Mouse (Mus musculus) macrophage (primary cell): ENCODE measurements around the gene Mcrip2. TPM values are rescaled to one million over a fixed set of nuclear protein-coding genes. Genes with fewer than 3 reads are reported as not detected.

Experiments
- H3K27ac ChIP-seq: fragments of 350-480 bp; formaldehyde crosslinking; 2 replicates; pipeline ENCODE4 v1.9.0; 2021
- H3K36me3 ChIP-seq: fragments of 350-480 bp; formaldehyde crosslinking; 2 replicates; pipeline ENCODE4 v1.9.0; 2021; ENCODE audit errors: inconsistent target
- H3K4me3 ChIP-seq: fragments of 350-480 bp; formaldehyde crosslinking; 2 replicates; pipeline ENCODE4 v1.9.0; 2021; ENCODE audit errors: inconsistent target
- H3K79me2 ChIP-seq: fragments of 350-480 bp; formaldehyde crosslinking; 2 replicates; pipeline ENCODE4 v1.9.0; 2021; ENCODE audit errors: inconsistent target
- WGBS: methylation state at CpG from one replicate; pipeline ENCODE4 v1.1.7; 2026; ENCODE audit warnings: inconsistent platforms; ENCODE audit not compliant: missing documents; 5-methylcytosine and 5-hydroxymethylcytosine counted together
- polyA plus RNA-seq: library from polyadenylated mRNA; stranded (reverse); fragments of 250-400 nt; gene quantifications from 3 replicates; pipeline ENCODE4 v1.2.4, GENCODE M21; 2018; ENCODE audit warnings: inconsistent platforms
- total RNA-seq, 78 experiments: library from RNA; depleted of rRNA; stranded (reverse); fragments of 250-400 nt; gene quantifications; 1 replicate in 9 of 78; 2 replicates in 24 of 78; 3 replicates in 43 of 78; 4 replicates in 2 of 78; pipeline ENCODE4 v1.2.4; 2018; ENCODE audit warnings: inconsistent platforms in 56 of 78

The Mcrip2 gene
- total RNA-seq (2018; cell fraction: chromatin; rRNA removed), result 1 to 10 TPM in 12 of 26 experiments, not detected in 14; 1.5 to 9.1 (median 3.0) TPM
- total RNA-seq (2018; cell fraction: cytosol; rRNA removed), result 10 to 100 TPM in 7 of 26 experiments, 1 to 10 TPM in 19; 4.8 to 12.5 (median 8.4) TPM
- total RNA-seq (2018; cell fraction: nucleus; rRNA removed), result 1 to 10 TPM in 22 of 26 experiments, under 1 TPM in 1, not detected in 3; 0.84 to 9.2 (median 2.3) TPM
- polyA plus RNA-seq, result 5.6 to 15.2 TPM (median 7.1 TPM) in 3 replicates

GRCm38 (mm10) chr17:25868601-25869191 lies at the start of gene Mcrip2:
Mcrip2 (minus strand) TSS chr17:25868764.
- whole genome bisulfite sequencing, result 2% methylated on average over 24 of the region's 24 CpGs

GRCm38 (mm10) chr17:25918037-25918750 lies 49.6 kb upstream of the Mcrip2 start:
- Histone ChIP-seq H3K27ac (peak overlapping the region; percentile 57), H3K79me2 (peaks cover 59% of the 10 kb centered on the region), H3K4me3 (peak overlapping the region; percentile 72), H3K36me3 (no peaks in the 10 kb centered on the region; the same call in 1 of the 2 replicates)
- 95% methylated on average over 9 of the region's 9 CpGs for WGBS

More at GRCm38 (mm10) chr17:25868601-25869191, at the start of gene Mcrip2:
- H3K36me3 ChIP-seq, result no peaks in the 10 kb centered on the region
- H3K79me2 ChIP-seq, result no peaks in the 10 kb centered on the region; the same call in 1 of the 2 replicates
- H3K4me3 ChIP-seq, result peak within 1 kb of the TSS; percentile 40
- 0 out of 2 replicates have a peak within 1 kb of the TSS, but pooled peaks have one; percentile 19 for H3K27ac ChIP-seq

GRCm38 (mm10) chr17:25916931-25917647 lies 48.5 kb upstream of the Mcrip2 start:
- no peak overlapping the region for H3K4me3 ChIP-seq
- 91% methylated on average over 8 of the region's 8 CpGs for WGBS
- H3K79me2 ChIP-seq, result peaks cover 69% of the 10 kb centered on the region
- no peaks in the 10 kb centered on the region; the same call in 1 of the 2 replicates for H3K36me3 ChIP-seq
- H3K27ac ChIP-seq, result no peak overlapping the region

GRCm38 (mm10) chr17:25914295-25914694 lies 45.7 kb upstream of the Mcrip2 start:
- Histone ChIP-seq H3K36me3 (no peaks in the 10 kb centered on the region; the same call in 1 of the 2 replicates), H3K79me2 (peaks cover 97% of the 10 kb centered on the region), H3K27ac (peak overlapping the region; percentile 99), H3K4me3 (no peak overlapping the region)
- WGBS, result 52% methylated on average over 4 of the region's 4 CpGs

- WGBS, result 0% methylated on average over 1 of the region's 1 CpGs
- Histone ChIP-seq H3K4me3 (peak overlapping the region; percentile 32), H3K79me2 (peaks cover 97% of the 10 kb centered on the region), H3K36me3 (no peaks in the 10 kb centered on the region; the same call in 1 of the 2 replicates), H3K27ac (peak overlapping the region; percentile 99)
Observed at GRCm38 (mm10) chr17:25913877-25914275, 45.3 kb upstream of the Mcrip2 start.

GRCm38 (mm10) chr17:25913186-25913876 lies 44.8 kb upstream of the Mcrip2 start:
- WGBS, result 52% methylated on average over 14 of the region's 14 CpGs
- H3K36me3 ChIP-seq, result no peaks in the 10 kb centered on the region; the same call in 1 of the 2 replicates
- H3K79me2 ChIP-seq, result peaks cover 97% of the 10 kb centered on the region
- peak overlapping the region; percentile 32 for H3K4me3 ChIP-seq
- H3K27ac ChIP-seq, result peak overlapping the region; percentile 99

- Histone ChIP-seq H3K36me3 (no peaks in the 10 kb centered on the region; the same call in 1 of the 2 replicates), H3K4me3 (no peak overlapping the region; the same call in 1 of the 2 replicates), H3K79me2 (peaks cover 97% of the 10 kb centered on the region), H3K27ac (peak overlapping the region; percentile 99)
- 74% methylated on average over 4 of the region's 4 CpGs for WGBS
Observed at GRCm38 (mm10) chr17:25911816-25912215, 43.3 kb upstream of the Mcrip2 start.

GRCm38 (mm10) chr17:25907640-25908039 lies 39.1 kb upstream of the Mcrip2 start:
- Histone ChIP-seq H3K27ac (no peak overlapping the region), H3K36me3 (no peaks in the 10 kb centered on the region; the same call in 1 of the 2 replicates), H3K4me3 (no peak overlapping the region), H3K79me2 (peaks cover 100% of the 10 kb centered on the region)
- WGBS, result 90% methylated on average over 2 of the region's 2 CpGs

- Histone ChIP-seq H3K79me2 (peaks cover 100% of the 10 kb centered on the region), H3K27ac (no peak overlapping the region), H3K36me3 (peaks cover 4% of the 10 kb centered on the region; the same call in 1 of the 2 replicates), H3K4me3 (no peak overlapping the region)
- WGBS, result 27% methylated on average over 3 of the region's 3 CpGs
Observed at GRCm38 (mm10) chr17:25903061-25903460, 34.5 kb upstream of the Mcrip2 start.

GRCm38 (mm10) chr17:25900193-25900592 lies 31.6 kb upstream of the Mcrip2 start:
- Histone ChIP-seq H3K4me3 (no peak overlapping the region), H3K79me2 (peaks cover 100% of the 10 kb centered on the region)

GRCm38 (mm10) chr17:25895891-25896290 lies 27.3 kb upstream of the Mcrip2 start:
- WGBS, result 97% methylated on average over 4 of the region's 12 CpGs
- H3K36me3 ChIP-seq, result peaks cover 9% of the 10 kb centered on the region; the same call in 1 of the 2 replicates
- no peak overlapping the region for H3K27ac ChIP-seq
- H3K4me3 ChIP-seq, result no peak overlapping the region
- peaks cover 100% of the 10 kb centered on the region for H3K79me2 ChIP-seq

More at GRCm38 (mm10) chr17:25900193-25900592, 31.6 kb upstream of the Mcrip2 start:
- H3K27ac ChIP-seq, result no peak overlapping the region
- WGBS, result 100% methylated on average over 1 of the region's 1 CpGs
- H3K36me3 ChIP-seq, result peaks cover 4% of the 10 kb centered on the region; the same call in 1 of the 2 replicates

- Histone ChIP-seq H3K27ac (no peak overlapping the region), H3K4me3 (no peak overlapping the region), H3K36me3 (peaks cover 11% of the 10 kb centered on the region; the same call in 1 of the 2 replicates), H3K79me2 (peaks cover 100% of the 10 kb centered on the region)
- 14% methylated on average over 2 of the region's 2 CpGs for WGBS
Observed at GRCm38 (mm10) chr17:25895415-25895814, 26.9 kb upstream of the Mcrip2 start.

GRCm38 (mm10) chr17:25893975-25894617 lies 25.5 kb upstream of the Mcrip2 start:
- no peak overlapping the region for H3K4me3 ChIP-seq
- H3K79me2 ChIP-seq, result peaks cover 94% of the 10 kb centered on the region
- no peak overlapping the region for H3K27ac ChIP-seq
- peaks cover 24% of the 10 kb centered on the region; the same call in 1 of the 2 replicates for H3K36me3 ChIP-seq
- WGBS, result 36% methylated on average over 2 of the region's 2 CpGs
